Mouse (Mus musculus) embryonic fibroblast, embryonic 13.5 days (primary cell): ENCODE measurements around the gene Agbl4.

Experiments
- CTCF ChIP-seq: IDR thresholded peaks from 2 replicates; pipeline ENCODE4 v1.5.1; 2011; ENCODE audit warnings: mild to moderate bottlenecking, control low read depth, low read length, moderate library complexity, borderline replicate concordance; ENCODE audit not compliant: insufficient read depth
- POLR2A ChIP-seq: IDR thresholded peaks from 2 replicates; pipeline ENCODE4 v1.6.1; 2011; ENCODE audit warnings: low read depth, mild to moderate bottlenecking, control low read depth, low read length, moderate library complexity

- no peak for TF ChIP-seq CTCF
- TF ChIP-seq POLR2A, result no peak
Measured at GRCm38 (mm10) chr4:111453275-111453674, 1055.8 kb downstream of the Agbl4 start.
